Mouse (Mus musculus) heart, adult 9 months (tissue): Measurements from ENCODE around the gene Cd96.

Experiments
- DNase-seq, 2 experiments: peaks; one replicate each; pipeline ENCODE4 v3.0.0; 2022; ENCODE audit warnings: low spot score in 2 of 2

Gene Cd96

DNA sequence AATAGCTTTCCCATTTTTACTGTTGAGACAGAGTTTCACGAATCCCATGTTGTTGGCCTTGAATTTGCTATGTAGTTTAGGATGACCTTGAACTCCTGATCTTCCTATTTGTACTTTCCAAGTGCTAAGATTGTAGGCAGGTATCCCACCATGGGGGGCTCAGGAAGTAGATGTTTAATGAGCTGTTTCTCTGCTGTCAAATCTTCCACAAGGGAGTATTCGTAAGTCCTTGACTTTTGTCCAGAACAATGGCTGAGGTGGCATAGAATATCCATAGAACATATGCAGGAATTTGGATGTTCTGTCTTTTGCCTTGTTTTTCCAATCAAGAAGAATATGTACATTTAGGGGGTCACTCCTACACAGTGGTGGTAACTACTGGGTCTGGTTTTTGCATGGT is 73.1 kb downstream of the Cd96 start:
- no peak for DNase-seq

DNA sequence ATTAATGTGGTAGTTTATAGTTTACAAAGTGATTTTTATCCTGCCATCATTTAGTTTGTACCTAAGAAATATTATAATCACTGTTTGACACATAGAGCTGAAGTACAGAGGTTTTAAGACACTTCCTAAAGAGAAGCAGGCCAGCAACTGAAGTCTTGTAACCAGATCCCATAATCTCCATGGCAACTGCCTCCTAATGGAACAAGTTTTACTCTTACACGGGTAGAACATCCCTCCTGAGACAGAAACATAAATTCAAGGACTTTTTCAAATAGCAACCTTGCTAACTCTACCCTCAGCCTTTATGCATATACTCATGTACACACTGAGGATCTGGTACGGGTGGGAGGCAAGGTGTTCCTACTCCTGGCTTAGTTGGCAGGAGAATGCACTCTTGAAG is 83.8 kb downstream of the Cd96 start:
- DNase-seq, result no peak

- no peak for DNase-seq
These were observed 86.2 kb downstream of the Cd96 start for GRCm38 (mm10) chr16:46033896-46034295.

DNA sequence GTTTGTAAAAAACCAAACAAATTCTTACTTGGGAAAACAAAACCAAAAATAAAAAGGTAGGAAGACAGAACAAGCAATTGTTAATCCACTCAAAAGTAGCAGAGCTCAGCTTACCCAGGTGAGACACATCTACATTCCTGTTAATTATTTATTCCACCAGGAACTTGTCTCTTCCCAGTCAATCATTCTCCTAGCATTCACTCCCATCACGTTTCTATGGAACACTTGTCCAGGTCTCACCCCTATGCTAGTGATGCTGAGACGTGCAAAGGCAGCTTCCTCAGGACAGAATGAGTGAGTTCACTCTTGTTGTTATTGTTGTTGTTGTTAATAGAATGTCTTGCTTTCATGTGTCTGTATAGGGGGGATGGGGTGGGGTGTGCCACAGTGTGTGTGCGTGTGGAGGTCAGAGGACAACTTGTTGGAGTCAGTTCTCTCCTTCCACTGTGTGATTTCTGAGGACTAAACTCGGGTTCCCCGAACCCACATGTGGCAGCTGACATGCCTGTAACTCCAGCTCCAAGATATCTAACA is 97.0 kb downstream of the Cd96 start:
- no peak for DNase-seq

DNA sequence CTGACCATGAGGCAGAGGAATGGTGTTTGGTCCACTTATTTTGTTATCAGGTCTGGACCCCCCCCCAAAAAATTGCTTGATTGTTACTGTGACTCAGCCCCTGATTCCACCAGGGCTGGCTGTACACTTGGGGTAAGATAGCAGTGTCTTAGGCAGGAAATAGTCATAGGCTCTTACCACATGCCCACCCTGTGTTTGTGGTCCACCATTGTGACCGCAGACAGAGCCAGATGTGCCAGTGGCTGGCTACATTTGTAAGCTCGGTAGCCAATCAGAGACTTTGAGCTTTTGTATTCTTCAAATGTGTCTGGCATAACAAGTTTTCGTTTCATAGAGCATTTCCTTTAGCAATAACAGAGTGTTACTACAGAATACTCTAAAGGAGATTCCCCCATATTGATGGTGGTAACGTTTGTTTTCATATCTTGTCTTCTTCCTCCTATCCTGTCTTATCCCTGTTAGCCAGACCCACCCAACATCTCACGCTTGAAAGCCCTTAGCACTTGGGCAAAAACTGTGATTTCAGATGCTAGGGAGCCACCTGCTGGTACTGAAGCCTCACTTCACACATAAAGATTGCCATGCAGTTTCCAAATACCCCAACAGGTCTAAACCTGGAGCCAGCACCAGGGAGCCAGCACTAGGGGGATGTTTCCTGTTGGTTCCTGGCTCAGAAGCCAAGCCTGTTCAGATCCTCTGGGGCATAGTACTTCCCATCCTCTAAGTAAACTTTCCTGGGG is 97.7 kb downstream of the Cd96 start:
- peak; percentile 12 to 23 for DNase-seq

DNA sequence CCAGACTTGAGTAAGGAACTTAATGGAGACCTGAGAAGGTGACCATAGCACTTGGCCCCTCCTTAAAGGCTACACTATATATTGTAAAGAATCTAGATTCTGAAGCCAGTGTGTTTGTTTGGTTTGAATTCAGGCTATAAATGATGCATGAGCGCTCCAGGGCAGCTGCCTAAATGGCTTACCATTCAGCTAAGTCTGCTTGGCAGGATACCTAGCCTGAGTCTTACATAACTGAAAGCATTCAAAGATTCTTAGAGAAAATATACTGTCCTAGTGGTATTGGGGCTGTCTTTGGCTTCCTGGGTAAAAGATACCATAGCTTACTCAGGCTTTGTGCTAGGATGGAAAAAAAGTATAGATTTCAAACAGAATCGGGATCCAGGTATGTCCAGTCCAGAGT is 98.7 kb downstream of the Cd96 start:
- DNase-seq, result no peak

- no peak for DNase-seq
These were observed 99.7 kb downstream of the Cd96 start for GRCm38 (mm10) chr16:46020396-46020795.

GRCm38 (mm10) chr16:46019799-46020198 is 100.3 kb downstream of the Cd96 start:
- DNase-seq, result no peak

DNA sequence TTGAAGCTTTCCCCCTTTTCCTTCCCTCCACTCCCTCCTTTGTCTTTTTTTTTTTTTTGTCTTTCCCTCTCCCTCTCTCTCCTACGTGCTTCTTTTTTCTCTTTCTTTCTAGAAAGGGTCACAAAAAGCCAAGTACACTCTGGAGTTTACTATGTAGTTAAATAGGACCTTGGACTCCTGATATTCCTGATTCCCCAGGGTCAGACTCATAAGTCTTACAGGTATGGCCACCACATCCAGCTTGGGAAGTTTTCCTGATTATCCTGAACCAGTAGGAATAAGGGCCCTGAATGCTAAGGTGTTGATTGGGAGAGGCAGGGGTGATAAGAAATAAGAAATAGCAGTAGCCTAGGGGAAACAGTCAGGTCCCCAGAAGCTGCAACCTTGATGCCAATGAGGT is 100.7 kb downstream of the Cd96 start:
- DNase-seq, result no peak

DNA sequence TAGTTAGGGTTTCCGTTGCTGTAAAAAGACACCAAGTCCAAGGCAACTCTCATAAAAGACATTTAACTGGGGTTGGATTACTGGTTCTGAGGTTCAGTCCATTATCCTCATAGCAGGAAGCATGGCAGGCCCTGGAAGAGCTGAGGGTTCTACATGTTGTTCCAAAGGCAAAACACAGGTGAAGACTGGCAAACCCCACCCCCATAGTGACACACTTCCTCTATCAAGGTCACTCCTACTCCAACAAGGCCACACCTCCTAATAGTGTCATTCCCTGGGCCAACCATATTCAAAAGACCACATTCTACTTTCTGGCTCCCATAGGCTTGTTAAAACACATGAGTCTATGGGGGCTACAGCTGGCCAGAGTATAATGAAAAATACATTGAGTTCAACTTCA is 108.4 kb downstream of the Cd96 start:
- no peak for DNase-seq

DNA sequence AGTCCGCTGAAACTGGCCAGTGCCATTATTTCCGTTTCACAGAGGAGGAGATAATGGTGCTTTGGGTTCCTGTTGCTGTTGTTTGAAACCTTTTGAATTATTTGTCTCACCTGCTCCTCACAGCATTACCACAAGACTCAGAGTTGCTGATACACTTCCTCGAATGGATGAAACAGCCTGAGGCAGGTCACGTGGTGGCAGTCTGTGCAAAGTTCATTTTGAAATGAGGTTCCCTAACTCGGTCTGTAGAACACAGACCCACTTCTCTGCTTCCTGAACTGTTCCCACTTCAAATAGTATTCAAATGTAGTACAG is 109.2 kb downstream of the Cd96 start:
- peak in 1 of 2 experiments; percentile 4 for DNase-seq

DNA sequence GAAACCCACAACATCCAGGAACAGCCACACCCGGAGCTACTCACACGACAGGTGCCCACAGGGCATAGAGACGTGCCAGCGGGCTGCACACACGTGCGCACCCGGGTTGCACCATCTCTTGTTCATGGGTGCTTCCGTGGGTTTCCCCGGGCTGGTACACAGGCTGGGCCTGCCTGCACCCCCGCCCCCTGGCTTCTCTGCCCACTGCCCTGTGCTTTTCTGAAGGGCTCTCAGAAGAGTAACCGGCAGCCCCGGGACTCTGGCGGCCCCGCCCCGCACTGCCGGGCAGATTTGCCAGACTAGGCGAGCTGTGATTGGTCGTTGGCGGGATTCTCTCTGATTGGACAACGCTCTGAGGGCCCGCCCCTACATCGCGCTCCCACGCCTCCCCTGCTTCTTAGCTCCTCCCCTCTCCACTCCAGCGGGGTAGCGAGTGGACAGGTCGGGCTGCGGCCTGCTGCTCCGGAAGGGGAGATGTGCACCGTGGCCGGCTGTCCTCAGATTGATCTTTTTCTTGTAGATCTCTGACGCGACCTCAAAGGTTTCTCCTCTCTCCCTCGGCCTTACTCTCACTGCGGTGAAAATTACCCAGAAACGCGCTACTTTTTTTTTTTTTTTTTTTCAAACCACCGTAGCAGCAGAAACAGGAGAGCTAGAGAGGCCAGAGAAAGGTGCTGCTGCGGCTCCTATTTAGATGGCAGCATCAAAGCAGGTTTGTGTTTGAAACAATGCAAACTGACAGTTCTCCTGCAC is 109.7 kb downstream of the Cd96 start, which contains the start of gene Plcxd2:
Gene Plcxd2, minus strand, starts transcription at position 66 of the 753 bp plus-strand sequence.
- DNase-seq, result peak; percentile 95

DNA sequence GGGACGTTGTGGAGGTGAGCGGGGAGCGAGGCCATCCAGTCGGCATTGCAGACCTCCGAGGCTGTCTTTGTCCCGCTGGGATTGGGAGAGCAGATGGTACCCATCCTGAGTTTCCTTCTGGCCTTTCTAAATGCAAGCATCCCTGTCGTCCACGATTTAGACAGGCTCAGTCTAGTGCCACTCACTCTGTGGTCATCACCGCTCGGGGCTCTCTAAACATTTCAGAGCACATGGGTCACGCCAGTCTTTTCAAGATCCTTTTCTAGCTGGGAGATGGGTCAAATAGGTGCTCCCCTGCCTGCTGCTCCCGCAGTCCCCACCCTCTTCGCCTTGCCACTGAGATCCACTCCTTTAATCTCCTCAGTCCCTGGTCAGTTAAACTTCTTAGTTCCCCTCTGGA is 110.3 kb downstream of the Cd96 start:
- DNase-seq, result no peak

- DNase-seq, result no peak
These were observed 111.3 kb downstream of the Cd96 start for GRCm38 (mm10) chr16:46008766-46009165.

DNA sequence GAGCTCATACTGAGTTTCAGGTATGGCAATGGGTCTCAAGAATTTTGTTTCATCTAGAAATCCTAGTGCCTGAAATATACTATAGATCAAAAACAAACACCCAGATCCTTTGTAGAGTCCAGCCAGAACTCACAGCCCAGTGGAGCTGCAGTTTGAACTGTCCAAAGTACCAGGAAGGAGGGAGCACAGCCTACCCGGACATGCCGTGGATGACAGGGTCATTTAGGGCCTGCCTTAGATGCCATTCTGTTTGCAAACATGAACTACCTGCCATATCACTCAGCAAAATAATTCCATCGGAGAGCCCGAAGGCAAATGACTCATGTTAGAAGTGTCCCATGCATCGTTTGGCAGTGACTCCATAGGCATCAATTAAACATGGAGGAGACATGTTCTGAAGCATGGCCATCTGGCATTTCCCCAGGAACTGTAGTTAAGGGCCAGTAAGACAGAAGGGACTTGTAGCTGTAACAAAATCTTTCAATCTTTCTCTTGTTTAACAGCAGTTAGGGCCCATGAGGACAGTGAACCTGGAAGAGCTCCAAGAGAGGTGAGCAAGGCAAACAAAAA is 111.9 kb downstream of the Cd96 start:
- no peak for DNase-seq

GRCm38 (mm10) chr16:46006261-46006660 is 113.8 kb downstream of the Cd96 start:
- DNase-seq, result no peak

DNA sequence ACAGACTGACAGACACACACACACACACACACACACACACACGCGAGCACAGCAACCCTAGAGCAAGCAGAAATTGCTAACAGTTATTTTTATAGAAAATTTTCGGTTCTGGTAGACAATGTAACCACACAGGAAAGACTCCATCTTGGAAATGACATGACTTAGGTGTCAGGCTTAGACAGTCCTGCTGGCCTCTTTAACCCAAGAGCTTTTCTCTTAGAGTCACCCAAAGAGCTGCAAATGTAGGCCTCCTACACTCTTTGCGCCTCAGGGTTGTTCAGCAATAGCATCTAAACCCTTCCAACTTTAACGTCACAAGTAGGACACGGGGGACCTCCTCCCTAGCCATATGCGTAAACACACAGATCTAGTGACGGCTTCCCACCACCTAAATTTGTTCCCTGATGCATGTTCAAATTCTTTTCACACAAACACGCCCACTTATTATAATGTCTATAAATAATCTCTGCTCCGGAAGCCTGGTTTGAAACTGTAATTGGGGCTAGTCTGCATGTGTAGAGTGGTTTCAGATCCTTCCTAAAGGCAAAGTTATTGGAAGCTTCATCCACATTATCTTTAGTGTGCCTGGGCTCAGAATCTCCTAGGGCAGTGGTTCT is 118.4 kb downstream of the Cd96 start:
- no peak for DNase-seq

DNA sequence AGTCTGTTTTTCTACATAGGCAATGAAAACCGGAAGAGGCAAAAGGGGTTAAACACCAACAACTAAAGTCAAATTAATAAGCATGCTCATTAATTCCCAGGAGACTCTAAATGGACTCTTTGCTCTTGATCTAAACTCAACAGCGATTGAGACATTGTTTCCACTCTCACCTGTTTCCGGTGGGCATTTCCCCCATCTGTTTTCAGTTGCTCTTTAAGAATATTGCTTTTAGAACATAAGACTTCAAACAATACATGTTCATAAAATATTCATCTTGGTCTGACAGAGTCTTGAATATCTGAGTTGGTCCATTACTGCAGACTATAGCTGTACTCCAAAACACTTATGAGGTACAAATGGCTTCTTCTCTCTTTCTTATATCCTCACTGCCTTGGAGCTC is 119.1 kb downstream of the Cd96 start:
- DNase-seq, result no peak

DNA sequence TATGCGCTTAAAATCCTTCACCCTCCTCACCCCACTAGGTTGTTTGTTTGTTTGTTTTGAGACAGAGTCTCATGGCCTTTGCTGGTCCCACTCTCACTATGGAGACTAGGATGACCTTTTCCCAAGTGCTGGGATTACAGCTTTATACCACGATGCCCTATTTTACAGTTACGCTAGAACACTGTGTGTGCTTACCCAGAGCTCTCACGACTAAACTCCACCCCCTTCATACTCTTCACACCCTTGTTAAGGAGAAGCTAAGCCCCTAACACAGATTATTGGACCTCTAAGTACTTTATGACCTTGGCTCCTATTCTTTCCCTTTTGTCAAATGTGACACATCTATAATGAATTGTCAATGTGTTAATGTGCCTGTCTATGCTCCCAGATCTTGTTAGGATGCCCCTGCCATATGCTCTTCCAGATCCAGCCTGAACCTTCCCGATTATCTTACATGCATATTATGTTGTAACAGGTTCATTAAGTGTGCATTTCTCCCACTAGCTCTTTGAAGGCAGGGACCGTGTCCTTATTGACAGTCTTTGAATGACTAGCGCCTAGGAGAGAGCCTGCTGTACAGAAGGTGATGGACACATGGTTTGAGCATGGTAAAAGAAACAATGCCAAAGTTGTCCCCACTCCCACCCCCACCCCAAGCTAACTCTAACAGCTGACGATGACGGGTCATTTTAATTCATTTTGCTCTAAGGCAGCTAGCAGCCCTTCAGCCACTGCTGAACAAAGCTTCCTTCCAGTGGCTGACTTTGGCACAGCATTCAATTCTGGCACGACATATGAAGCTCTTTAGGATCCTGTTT is 120.5 kb downstream of the Cd96 start:
- no peak for DNase-seq

- DNase-seq, result no peak
These were observed 121.8 kb downstream of the Cd96 start for GRCm38 (mm10) chr16:45998231-45998630.

DNA sequence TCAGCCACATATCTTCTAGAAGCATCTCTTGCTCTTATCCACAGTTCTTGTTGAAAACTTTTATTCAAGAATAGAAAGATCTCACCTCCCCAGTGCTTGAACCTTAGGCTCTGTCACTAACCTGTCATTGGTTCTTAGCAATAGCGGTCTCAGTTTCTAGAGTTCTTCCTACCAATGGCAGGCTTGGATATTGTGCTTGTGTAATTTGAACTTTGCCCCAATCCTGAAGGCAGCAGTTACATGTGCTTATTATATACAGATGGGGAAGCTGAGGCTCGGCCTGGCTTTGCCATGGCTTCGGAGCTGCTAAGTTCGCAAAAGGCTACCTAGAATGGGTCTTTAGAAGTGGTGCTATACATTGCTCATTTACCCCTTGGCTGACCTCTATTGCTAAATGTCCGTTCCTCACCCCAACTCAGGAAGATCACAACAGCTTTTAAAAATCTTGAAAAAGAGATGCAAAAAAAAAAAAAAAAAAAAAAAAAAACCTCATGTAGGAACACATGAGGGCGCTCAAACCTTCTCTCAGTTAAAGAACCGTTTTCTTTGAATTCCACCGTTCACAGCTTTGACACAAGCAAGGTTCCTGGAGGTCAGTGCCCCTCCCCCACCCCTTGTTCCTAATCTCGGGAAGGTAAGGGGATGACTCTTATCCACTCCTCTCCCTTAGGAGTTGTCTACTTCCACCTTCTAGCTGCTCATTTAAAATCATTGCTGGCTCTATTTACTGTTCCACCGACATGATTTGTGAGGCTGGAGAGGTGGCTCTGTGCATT is 129.0 kb downstream of the Cd96 start:
- no peak for DNase-seq
